Mouse (Mus musculus): ENCODE measurements at regions not wholly inside any gene's neighbourhood (a gene's known extent, or its start where the extent isn't known, plus 50 kb on each side); places are given as distances from the start of the nearest gene placed in this dataset.

DNA sequence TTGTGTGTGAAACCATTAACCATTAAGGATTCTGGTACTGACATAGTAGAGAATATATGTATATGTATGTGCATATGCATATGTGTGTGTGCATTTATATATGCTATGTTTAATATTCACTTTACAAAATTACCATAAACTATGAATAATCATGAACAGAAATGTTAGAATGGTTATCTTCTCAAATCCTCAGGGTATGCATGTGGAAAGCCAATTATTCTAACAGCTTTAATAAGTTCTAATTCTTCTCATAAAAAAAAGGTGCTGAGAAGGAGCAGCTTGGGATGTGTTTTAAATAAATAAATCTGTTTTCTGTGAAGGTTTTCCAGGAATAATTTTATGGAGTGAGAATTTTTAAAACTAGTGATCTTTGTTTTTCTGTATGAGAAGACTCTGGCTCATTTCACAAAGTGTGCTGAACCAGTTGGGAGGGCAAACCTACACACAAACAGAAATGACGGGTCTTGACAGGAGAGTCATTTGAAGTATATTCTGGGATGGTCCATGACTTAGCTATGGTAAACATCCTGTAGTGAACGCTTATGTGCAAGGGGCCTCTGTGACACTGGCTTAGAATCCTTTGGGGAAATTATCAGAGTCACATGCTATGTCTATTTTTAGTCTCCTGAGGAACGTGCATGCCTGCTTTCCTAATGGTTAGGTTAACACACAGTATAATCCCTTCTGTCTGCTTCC is 160.3 kb upstream of the Plpp4 start:
- TF ChIP-seq POLR2A (IDR thresholded peaks at IDR 0.05; ENCODE audit: extremely low read depth, insufficient read depth, low read length) = no peak
- no peak for TF ChIP-seq CTCF (IDR thresholded peaks at IDR 0.05; ENCODE audit: extremely low read depth, insufficient read depth, low read length)
- H3K4me1 ChIP-seq (ENCODE audit: control insufficient read depth, insufficient read depth, low read length) = no peaks in the 10 kb centered on the region

DNA sequence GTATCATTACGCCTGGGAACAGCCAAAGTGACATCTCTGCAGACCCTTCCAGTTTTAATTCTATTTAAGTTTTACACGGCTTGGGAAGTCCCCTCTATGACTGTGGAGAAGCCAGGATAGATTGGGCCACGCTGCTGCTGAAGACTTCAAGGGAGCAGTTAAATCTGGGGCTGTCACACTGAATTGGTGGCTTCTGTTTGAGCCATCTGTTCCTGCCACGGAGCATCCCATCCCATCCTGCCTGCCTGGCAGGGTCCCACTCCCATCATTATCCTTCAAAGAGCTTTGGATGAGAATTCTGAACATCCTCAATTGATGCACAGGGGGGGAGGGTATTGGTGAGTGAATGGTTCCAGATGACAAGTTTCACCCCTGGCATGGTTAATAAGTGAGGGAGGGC is 154.4 kb upstream of the Plpp4 start:
- H3K4me3 ChIP-seq (ENCODE audit: insufficient read depth, low read length) = no peak overlapping the region
- no peak for TF ChIP-seq CTCF (IDR thresholded peaks at IDR 0.05; ENCODE audit: extremely low read depth, insufficient read depth, low read length)
- no peak for TF ChIP-seq POLR2A (IDR thresholded peaks at IDR 0.05; ENCODE audit: extremely low read depth, insufficient read depth, low read length)
- H3K4me1 ChIP-seq (ENCODE audit: control insufficient read depth, insufficient read depth, low read length) = no peaks in the 10 kb centered on the region
- H3K27ac ChIP-seq (ENCODE audit: insufficient read depth, low read length) = no peak overlapping the region

More for the DNA sequence above, 160.3 kb upstream of the Plpp4 start:
- Histone ChIP-seq H3K4me3 (ENCODE audit: insufficient read depth, low read length) (no peak overlapping the region), H3K27ac (ENCODE audit: insufficient read depth, low read length) (no peak overlapping the region)

DNA sequence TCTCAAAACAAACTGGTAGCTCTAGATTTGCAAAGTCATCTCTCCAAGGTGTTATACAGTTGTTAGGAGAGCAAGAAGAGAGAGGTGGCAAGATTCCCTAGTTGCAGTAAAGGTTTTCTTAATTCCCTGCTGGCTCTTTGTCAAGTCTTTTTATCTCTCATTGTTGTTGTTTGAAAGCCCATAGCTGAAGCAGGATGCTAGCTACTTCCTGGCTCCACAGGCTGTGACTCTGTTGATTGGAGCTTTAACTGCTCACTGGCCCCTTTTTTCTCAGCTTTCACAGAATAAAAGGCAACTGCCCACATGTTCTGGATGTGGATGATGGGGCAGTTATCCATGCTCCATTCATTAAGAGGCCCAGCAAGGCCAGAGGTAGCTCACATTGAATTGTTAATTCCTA is 122.7 kb upstream of the Plpp4 start:
- no peak overlapping the region for H3K4me3 ChIP-seq (ENCODE audit: insufficient read depth, low read length)
- no peak for TF ChIP-seq CTCF (IDR thresholded peaks at IDR 0.05; ENCODE audit: extremely low read depth, insufficient read depth, low read length)
- TF ChIP-seq POLR2A (IDR thresholded peaks at IDR 0.05; ENCODE audit: extremely low read depth, insufficient read depth, low read length) = no peak
- H3K4me1 ChIP-seq (ENCODE audit: control insufficient read depth, insufficient read depth, low read length) = no peaks in the 10 kb centered on the region
- no peak overlapping the region for H3K27ac ChIP-seq (ENCODE audit: insufficient read depth, low read length)

DNA sequence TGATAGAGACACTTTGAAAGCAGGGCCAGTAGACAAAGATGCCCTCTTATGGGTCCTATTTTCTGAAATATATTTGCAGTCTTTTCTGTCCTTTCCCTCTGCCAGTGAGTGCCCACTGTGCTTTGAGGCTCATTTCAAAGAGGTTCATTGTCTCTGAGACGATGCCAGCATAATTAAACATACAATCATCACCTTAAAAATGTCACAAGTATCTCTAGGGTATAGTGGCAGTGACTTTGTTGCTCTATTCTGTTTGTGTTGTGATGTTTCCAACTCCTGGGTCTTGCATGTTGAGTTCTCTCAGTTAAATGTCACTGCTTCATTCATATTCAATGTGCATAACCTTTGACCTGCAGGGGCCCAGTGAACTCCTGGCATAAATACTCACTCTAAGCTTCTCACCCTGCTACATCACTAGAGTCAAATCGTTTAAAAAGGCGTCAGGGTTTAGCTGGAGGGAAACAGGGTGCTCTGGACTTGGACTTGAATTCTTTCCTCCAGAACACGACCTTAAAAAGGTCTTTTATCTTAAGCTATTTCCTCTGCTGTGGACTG is 122.1 kb upstream of the Plpp4 start:
- Histone ChIP-seq H3K4me3 (ENCODE audit: insufficient read depth, low read length) (no peak overlapping the region), H3K4me1 (ENCODE audit: control insufficient read depth, insufficient read depth, low read length) (no peaks in the 10 kb centered on the region), H3K27ac (ENCODE audit: insufficient read depth, low read length) (no peak overlapping the region)
- no peak for TF ChIP-seq POLR2A (IDR thresholded peaks at IDR 0.05; ENCODE audit: extremely low read depth, insufficient read depth, low read length)
- TF ChIP-seq CTCF (IDR thresholded peaks at IDR 0.05; ENCODE audit: extremely low read depth, insufficient read depth, low read length) = no peak

DNA sequence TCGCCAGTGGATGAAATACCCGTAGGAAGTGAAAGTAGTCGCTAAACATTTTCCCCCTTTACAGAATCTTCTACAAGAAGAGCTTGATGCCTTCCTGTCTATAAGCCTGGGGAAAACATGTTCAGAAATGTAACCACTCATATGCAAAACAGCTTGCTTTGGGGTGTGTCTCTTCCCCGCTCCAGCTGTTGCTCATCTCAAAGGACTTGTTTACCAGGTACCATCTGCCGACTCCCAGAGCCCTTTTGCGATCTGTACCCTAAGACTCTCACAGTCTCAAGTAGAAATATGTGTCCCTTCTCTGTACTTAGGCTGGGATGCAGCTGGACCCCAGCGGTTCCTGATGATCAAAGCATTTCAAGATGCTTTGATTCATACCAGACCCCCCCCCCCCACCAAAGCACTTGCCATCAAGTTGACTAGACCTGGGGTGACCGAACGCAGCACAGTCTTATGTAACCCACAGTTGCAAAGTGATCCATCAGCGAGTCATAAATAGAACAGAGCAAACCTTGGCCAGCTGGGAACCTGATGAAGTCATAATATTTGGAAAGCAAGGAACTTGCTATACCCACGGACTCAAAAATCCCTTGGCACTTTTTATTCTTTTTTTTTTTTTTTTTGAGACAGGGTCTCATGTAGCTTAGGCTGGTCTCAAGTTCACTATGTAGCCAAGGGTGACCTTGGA is 119.4 kb upstream of the Plpp4 start:
- Histone ChIP-seq H3K4me3 (ENCODE audit: insufficient read depth, low read length) (no peak overlapping the region), H3K27ac (ENCODE audit: insufficient read depth, low read length) (no peak overlapping the region), H3K4me1 (ENCODE audit: control insufficient read depth, insufficient read depth, low read length) (no peaks in the 10 kb centered on the region)
- TF ChIP-seq CTCF (IDR thresholded peaks at IDR 0.05; ENCODE audit: extremely low read depth, insufficient read depth, low read length) = no peak
- no peak for TF ChIP-seq POLR2A (IDR thresholded peaks at IDR 0.05; ENCODE audit: extremely low read depth, insufficient read depth, low read length)

DNA sequence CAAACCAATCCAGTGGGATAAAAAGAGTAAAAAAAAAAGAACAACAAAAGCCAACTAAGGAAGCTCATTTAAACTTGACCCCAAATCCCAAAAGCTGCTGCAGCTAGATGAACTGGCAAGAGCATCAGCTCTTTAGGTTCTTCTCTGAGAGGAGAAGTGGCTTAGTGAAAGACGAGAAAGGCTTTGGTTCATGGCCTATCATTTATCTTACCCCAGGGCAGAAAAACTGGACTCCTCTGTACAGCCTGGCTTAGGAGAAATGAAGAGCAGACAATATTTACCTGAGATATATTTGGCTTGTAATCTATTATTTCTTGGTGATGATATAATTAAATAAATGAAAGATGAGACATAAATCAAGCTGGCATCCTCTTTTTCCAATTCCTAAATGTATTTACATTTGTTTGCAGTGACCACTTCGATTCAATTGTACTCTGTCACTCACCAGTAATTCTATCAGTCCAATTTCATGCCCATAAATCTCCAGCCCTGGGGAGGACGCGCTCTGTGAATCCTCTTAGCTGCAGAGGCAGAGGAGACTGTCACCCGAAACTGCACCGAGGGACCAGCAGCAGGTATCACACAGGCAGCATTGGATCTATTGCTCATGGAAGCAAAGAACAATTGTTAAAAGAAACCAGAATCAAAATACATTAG is 114.8 kb upstream of the Plpp4 start:
- no peaks in the 10 kb centered on the region for H3K4me1 ChIP-seq (ENCODE audit: control insufficient read depth, insufficient read depth, low read length)
- H3K4me3 ChIP-seq (ENCODE audit: insufficient read depth, low read length) = no peak overlapping the region
- no peak overlapping the region for H3K27ac ChIP-seq (ENCODE audit: insufficient read depth, low read length)
- TF ChIP-seq POLR2A (IDR thresholded peaks at IDR 0.05; ENCODE audit: extremely low read depth, insufficient read depth, low read length) (no peak), CTCF (IDR thresholded peaks at IDR 0.05; ENCODE audit: extremely low read depth, insufficient read depth, low read length) (no peak)

GRCm38 (mm10) chr7:129142599-129142949 is 114.3 kb upstream of the Plpp4 start:
- no peak overlapping the region for H3K4me3 ChIP-seq (ENCODE audit: insufficient read depth, low read length)
- TF ChIP-seq CTCF (IDR thresholded peaks at IDR 0.05; ENCODE audit: extremely low read depth, insufficient read depth, low read length) (no peak), POLR2A (IDR thresholded peaks at IDR 0.05; ENCODE audit: extremely low read depth, insufficient read depth, low read length) (no peak)
- no peaks in the 10 kb centered on the region for H3K4me1 ChIP-seq (ENCODE audit: control insufficient read depth, insufficient read depth, low read length)

GRCm38 (mm10) chr7:129155577-129155976 is 101.3 kb upstream of the Plpp4 start:
- Histone ChIP-seq H3K4me3 (ENCODE audit: insufficient read depth, low read length) (no peak overlapping the region), H3K27ac (ENCODE audit: insufficient read depth, low read length) (no peak overlapping the region), H3K4me1 (ENCODE audit: control insufficient read depth, insufficient read depth, low read length) (no peaks in the 10 kb centered on the region)
- TF ChIP-seq POLR2A (IDR thresholded peaks at IDR 0.05; ENCODE audit: extremely low read depth, insufficient read depth, low read length) (no peak), CTCF (IDR thresholded peaks at IDR 0.05; ENCODE audit: extremely low read depth, insufficient read depth, low read length) (no peak)

More at GRCm38 (mm10) chr7:129142599-129142949, 114.3 kb upstream of the Plpp4 start:
- H3K27ac ChIP-seq (ENCODE audit: insufficient read depth, low read length) = no peak overlapping the region

GRCm38 (mm10) chr7:129169971-129170370 is 86.9 kb upstream of the Plpp4 start:
- TF ChIP-seq CTCF (IDR thresholded peaks at IDR 0.05; ENCODE audit: extremely low read depth, insufficient read depth, low read length) (no peak), POLR2A (IDR thresholded peaks at IDR 0.05; ENCODE audit: extremely low read depth, insufficient read depth, low read length) (no peak)
- Histone ChIP-seq H3K4me1 (ENCODE audit: control insufficient read depth, insufficient read depth, low read length) (no peaks in the 10 kb centered on the region), H3K4me3 (ENCODE audit: insufficient read depth, low read length) (no peak overlapping the region), H3K27ac (ENCODE audit: insufficient read depth, low read length) (no peak overlapping the region)

Measured in cortical plate, adult 2 months (tissue).